Mouse (Mus musculus): ENCODE measurements around the gene Amigo2. TPM values are rescaled to one million over a fixed set of nuclear protein-coding genes. Genes with fewer than 3 reads are reported as not detected.

The Amigo2 gene
- 2.5 TPM in 2 replicates for polyA plus RNA-seq (2016; fragmentation: Nextera tagmentation; extraction: Ambion mirVana)

- Histone ChIP-seq H3K36me3 (replicated peaks) (no peaks in the 10 kb centered on the region), H3K4me3 (peak within 1 kb of the TSS; percentile 88), H3K27me3 (ENCODE audit: poor library complexity, severe bottlenecking) (peaks cover 25% of the 10 kb centered on the region), H3K27ac (peak within 1 kb of the TSS; percentile 93), H3K9me3 (no peaks in the 10 kb centered on the region), H3K4me1 (peaks cover 21% of the 10 kb centered on the region)
- peak; percentile 53 for DNase-seq (ENCODE audit: extremely low spot score, low spot score)
- under 1% methylated on average over 122 of the region's 125 CpGs for WGBS
Measured at GRCm38 (mm10) chr15:97246911-97247790, at the start of gene Amigo2, which contains the start of gene Pced1b. Gene Amigo2, minus strand, starts transcription at chr15:97247287. Gene Pced1b, plus strand, starts transcription at chr15:97247107.

GRCm38 (mm10) chr15:97291291-97292050, 44.4 kb upstream of the Amigo2 start:
- no peaks in the 10 kb centered on the region for H3K4me1 ChIP-seq
- no peak for DNase-seq (ENCODE audit: extremely low spot score, low spot score)
- H3K9me3 ChIP-seq, result no peaks in the 10 kb centered on the region
- no peaks in the 10 kb centered on the region for H3K36me3 ChIP-seq (replicated peaks)
- 93% methylated on average over 21 of the region's 21 CpGs for WGBS
- H3K4me3 ChIP-seq, result no peak overlapping the region
- H3K27ac ChIP-seq, result no peak overlapping the region
- H3K27me3 ChIP-seq (ENCODE audit: poor library complexity, severe bottlenecking), result no peaks in the 10 kb centered on the region

DNA sequence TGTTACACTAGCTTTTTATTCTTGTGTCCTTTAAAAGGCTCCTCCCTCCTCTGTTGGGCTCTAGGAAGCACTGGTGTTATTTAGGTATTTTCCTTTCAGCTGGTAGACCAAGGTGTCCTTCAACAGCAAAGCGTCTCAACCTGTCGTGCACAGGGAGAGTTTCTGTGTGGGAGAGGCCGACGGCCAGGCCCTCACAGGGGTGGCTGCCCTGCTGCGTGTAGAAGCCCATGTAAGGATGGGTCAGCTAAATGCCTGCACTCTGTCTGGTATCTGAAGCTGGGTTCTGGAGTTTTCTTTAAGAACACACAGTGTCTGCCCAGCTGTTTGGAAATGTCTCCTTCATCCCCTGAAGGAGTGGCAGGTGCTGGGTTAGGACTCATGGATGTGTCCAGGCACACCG, 43.3 kb upstream of the Amigo2 start:
- H3K4me1 ChIP-seq, result no peaks in the 10 kb centered on the region

GRCm38 (mm10) chr15:97289176-97289575, 42.1 kb upstream of the Amigo2 start:
- Histone ChIP-seq H3K4me1 (no peaks in the 10 kb centered on the region), H3K27ac (no peak overlapping the region), H3K4me3 (no peak overlapping the region), H3K36me3 (replicated peaks) (no peaks in the 10 kb centered on the region), H3K27me3 (ENCODE audit: poor library complexity, severe bottlenecking) (no peaks in the 10 kb centered on the region), H3K9me3 (no peaks in the 10 kb centered on the region)
- WGBS, result 87% methylated on average over 4 of the region's 4 CpGs
- no peak for DNase-seq (ENCODE audit: extremely low spot score, low spot score)

More for the DNA sequence above, 43.3 kb upstream of the Amigo2 start:
- no peak for DNase-seq (ENCODE audit: extremely low spot score, low spot score)
- H3K36me3 ChIP-seq (replicated peaks), result no peaks in the 10 kb centered on the region
- WGBS, result 96% methylated on average over 6 of the region's 6 CpGs
- no peak overlapping the region for H3K4me3 ChIP-seq
- H3K27me3 ChIP-seq (ENCODE audit: poor library complexity, severe bottlenecking), result no peaks in the 10 kb centered on the region
- no peaks in the 10 kb centered on the region for H3K9me3 ChIP-seq
- H3K27ac ChIP-seq, result no peak overlapping the region

DNA sequence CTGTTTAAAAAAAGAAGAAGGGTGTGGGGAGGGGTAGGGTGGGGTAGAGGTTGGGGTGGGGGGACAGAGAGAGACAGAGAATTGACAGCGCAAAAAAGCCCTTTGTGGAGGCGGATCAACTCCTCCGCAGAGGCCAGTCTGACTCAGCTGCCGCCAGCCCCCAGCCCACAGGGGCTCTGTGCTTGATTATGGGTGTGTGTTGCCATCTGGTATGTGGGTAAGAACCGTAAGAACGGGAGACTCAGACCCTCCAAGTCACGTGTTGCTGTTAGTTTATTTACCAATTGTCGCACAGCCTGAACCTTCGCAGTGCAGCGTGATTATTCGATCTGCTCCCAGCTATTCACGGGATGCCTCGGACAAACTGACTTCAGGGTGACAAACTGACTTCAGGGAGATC, 41.6 kb upstream of the Amigo2 start:
- H3K36me3 ChIP-seq (replicated peaks), result no peaks in the 10 kb centered on the region
- no peaks in the 10 kb centered on the region for H3K4me1 ChIP-seq
- H3K27me3 ChIP-seq (ENCODE audit: poor library complexity, severe bottlenecking), result no peaks in the 10 kb centered on the region
- no peak overlapping the region for H3K27ac ChIP-seq
- DNase-seq (ENCODE audit: extremely low spot score, low spot score), result no peak
- H3K4me3 ChIP-seq, result no peak overlapping the region
- no peaks in the 10 kb centered on the region for H3K9me3 ChIP-seq
- 88% methylated on average over 13 of the region's 13 CpGs for WGBS

- no peak overlapping the region for H3K4me3 ChIP-seq
- WGBS, result 89% methylated on average over 5 of the region's 5 CpGs
- no peak for DNase-seq (ENCODE audit: extremely low spot score, low spot score)
- no peaks in the 10 kb centered on the region for H3K9me3 ChIP-seq
- H3K27me3 ChIP-seq (ENCODE audit: poor library complexity, severe bottlenecking), result no peaks in the 10 kb centered on the region
- peaks cover 1% of the 10 kb centered on the region; the same call in 1 of the 2 replicates for H3K4me1 ChIP-seq
- no peaks in the 10 kb centered on the region for H3K36me3 ChIP-seq (replicated peaks)
- no peak overlapping the region for H3K27ac ChIP-seq
Measured at GRCm38 (mm10) chr15:97287436-97288143, 40.5 kb upstream of the Amigo2 start.

- 86% methylated on average over 10 of the region's 10 CpGs for WGBS
- peaks cover 7% of the 10 kb centered on the region; the same call in 1 of the 2 replicates for H3K4me1 ChIP-seq
- H3K27ac ChIP-seq, result no peak overlapping the region
- H3K4me3 ChIP-seq, result no peak overlapping the region
- H3K9me3 ChIP-seq, result no peaks in the 10 kb centered on the region
- no peak for DNase-seq (ENCODE audit: extremely low spot score, low spot score)
- no peaks in the 10 kb centered on the region for H3K36me3 ChIP-seq (replicated peaks)
- no peaks in the 10 kb centered on the region for H3K27me3 ChIP-seq (ENCODE audit: poor library complexity, severe bottlenecking)
Measured at GRCm38 (mm10) chr15:97286731-97287130, 39.6 kb upstream of the Amigo2 start.

GRCm38 (mm10) chr15:97285665-97286212, 38.7 kb upstream of the Amigo2 start:
- DNase-seq (ENCODE audit: extremely low spot score, low spot score), result no peak
- 92% methylated on average over 10 of the region's 10 CpGs for WGBS
- peaks cover 7% of the 10 kb centered on the region; the same call in 1 of the 2 replicates for H3K4me1 ChIP-seq
- no peaks in the 10 kb centered on the region for H3K36me3 ChIP-seq (replicated peaks)
- no peak overlapping the region for H3K27ac ChIP-seq
- no peak overlapping the region for H3K4me3 ChIP-seq
- H3K9me3 ChIP-seq, result no peaks in the 10 kb centered on the region
- H3K27me3 ChIP-seq (ENCODE audit: poor library complexity, severe bottlenecking), result no peaks in the 10 kb centered on the region

GRCm38 (mm10) chr15:97284201-97284600, 37.1 kb upstream of the Amigo2 start:
- peaks cover 7% of the 10 kb centered on the region; the same call in 1 of the 2 replicates for H3K4me1 ChIP-seq
- no peak overlapping the region for H3K27ac ChIP-seq
- no peak overlapping the region for H3K4me3 ChIP-seq
- no peak for DNase-seq (ENCODE audit: extremely low spot score, low spot score)
- H3K9me3 ChIP-seq, result no peaks in the 10 kb centered on the region
- WGBS, result 88% methylated on average over 5 of the region's 5 CpGs
- no peaks in the 10 kb centered on the region for H3K36me3 ChIP-seq (replicated peaks)
- H3K27me3 ChIP-seq (ENCODE audit: poor library complexity, severe bottlenecking), result peaks cover 3% of the 10 kb centered on the region; the same call in 1 of the 2 replicates

DNA sequence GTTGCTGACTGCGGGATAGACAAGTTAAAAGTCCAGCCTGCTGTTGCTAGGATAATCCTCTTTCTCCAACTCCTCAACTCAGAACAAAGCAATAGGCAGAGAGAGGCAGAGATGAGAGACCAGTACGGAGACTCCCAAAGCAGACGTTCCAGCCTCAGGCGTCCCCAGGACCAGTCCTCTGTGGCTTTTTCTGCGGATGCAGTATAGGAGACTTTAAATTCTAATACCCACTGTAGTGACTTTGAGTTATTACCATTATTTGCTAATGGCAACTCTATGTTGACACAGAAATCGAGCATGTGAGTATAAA, 35.4 kb upstream of the Amigo2 start:
- Histone ChIP-seq H3K27me3 (ENCODE audit: poor library complexity, severe bottlenecking) (peaks cover 16% of the 10 kb centered on the region; the same call in 1 of the 2 replicates), H3K27ac (no peak overlapping the region), H3K9me3 (no peaks in the 10 kb centered on the region), H3K36me3 (replicated peaks) (no peaks in the 10 kb centered on the region), H3K4me1 (peaks cover 7% of the 10 kb centered on the region; the same call in 1 of the 2 replicates), H3K4me3 (no peak overlapping the region)
- no peak for DNase-seq (ENCODE audit: extremely low spot score, low spot score)
- 78% methylated on average over 6 of the region's 6 CpGs for WGBS

GRCm38 (mm10) chr15:97281712-97282571, 34.9 kb upstream of the Amigo2 start:
- peaks cover 16% of the 10 kb centered on the region; the same call in 1 of the 2 replicates for H3K27me3 ChIP-seq (ENCODE audit: poor library complexity, severe bottlenecking)
- no peak overlapping the region for H3K27ac ChIP-seq
- H3K9me3 ChIP-seq, result no peaks in the 10 kb centered on the region
- no peak overlapping the region for H3K4me3 ChIP-seq
- H3K36me3 ChIP-seq (replicated peaks), result no peaks in the 10 kb centered on the region
- DNase-seq (ENCODE audit: extremely low spot score, low spot score), result no peak
- H3K4me1 ChIP-seq, result peaks cover 13% of the 10 kb centered on the region
- 81% methylated on average over 10 of the region's 10 CpGs for WGBS
